Mouse (Mus musculus): ENCODE results near the gene Serpinb9b. TPM values are rescaled to one million over a fixed set of nuclear protein-coding genes. Genes with fewer than 3 reads are reported as not detected.

Gene Serpinb9b
- 0.31 and 0.55 TPM in 2 replicates for polyA plus RNA-seq (2012; rRNA removed)

DNA sequence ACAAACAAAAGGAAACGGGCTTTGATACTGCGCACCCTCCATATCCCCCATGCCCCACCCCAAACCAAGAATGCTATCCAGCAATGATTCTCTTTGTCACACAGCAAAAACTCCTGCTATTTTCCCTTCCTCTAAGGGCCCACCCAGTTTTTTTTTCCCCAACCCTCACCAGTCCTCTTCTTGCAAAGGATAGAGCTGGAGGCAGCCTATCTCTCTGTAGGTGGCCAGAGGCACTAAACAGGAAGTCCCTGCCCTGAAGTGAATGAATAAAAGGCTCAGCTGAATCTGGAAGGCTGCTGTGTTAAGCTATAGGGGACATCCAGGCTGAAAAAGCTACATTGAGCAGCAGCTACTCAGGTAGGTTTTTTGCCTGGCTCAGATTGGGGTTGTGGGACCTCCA, at the start of gene Serpinb9b:
Gene Serpinb9b (plus strand): TSS at position 173 of the 400 bp plus-strand sequence.

DNA sequence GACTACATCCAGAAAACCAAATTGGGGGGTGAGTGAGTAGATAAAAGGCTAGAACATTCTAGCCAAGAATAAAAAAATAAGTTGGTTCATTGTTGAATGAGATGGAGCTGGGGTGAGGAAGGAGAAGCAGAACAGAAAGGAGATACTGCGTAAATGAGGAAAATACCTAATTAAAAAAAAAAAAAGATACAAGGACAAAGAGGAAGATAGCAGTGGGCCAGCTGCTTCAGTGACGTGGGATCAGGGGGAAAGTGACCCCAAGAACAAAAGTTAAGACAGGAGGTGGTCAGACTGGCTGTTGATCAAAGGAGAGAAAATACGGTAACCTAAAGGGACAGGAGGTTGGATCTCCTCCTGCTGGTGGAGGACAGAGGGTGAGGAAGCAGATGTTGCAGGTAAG, 24.3 kb upstream of the Serpinb9b start, which contains the start of gene Serpinb9:
Gene Serpinb9 (plus strand): TSS at position 301 of the 400 bp plus-strand sequence.

GRCm38 (mm10) chr13:33078056-33078705, 51.0 kb downstream of the Serpinb9b start, which contains the start of gene Serpinb1b:
Gene Serpinb1b, plus strand, starts transcription at chr13:33078575.

Other genes starting within 250 kb of the Serpinb9b start
- gene Mylk4, start 243.5 kb upstream of the Serpinb9b start, polyA plus RNA-seq (2012; rRNA removed), result 0.14 and 0.20 TPM in 2 replicates
- gene Wrnip1, start 225.4 kb upstream of the Serpinb9b start, polyA plus RNA-seq (2012; rRNA removed), result 67.3 and 81.6 TPM in 2 replicates
- gene D930007J09Rik, start 224.6 kb upstream of the Serpinb9b start, polyA plus RNA-seq (2012; rRNA removed), result 1.8 TPM in 1 of 2 replicates, not detected in the other
- 4.9 and 7.5 TPM in 2 replicates for gene Serpinb1a, start 176.2 kb upstream of the Serpinb9b start, polyA plus RNA-seq (2012; rRNA removed)
- gene Serpinb1c, start 129.2 kb upstream of the Serpinb9b start, polyA plus RNA-seq (2012; rRNA removed), result not detected in 2 replicates
- gene Serpinb6b, start 62.2 kb upstream of the Serpinb9b start, polyA plus RNA-seq (2012; rRNA removed), result 10.3 and 11.8 TPM in 2 replicates
- gene Serpinb9, start 24.2 kb upstream of the Serpinb9b start, polyA plus RNA-seq (2012; rRNA removed), result 4.8 and 6.4 TPM in 2 replicates
- 0.11 TPM in 1 of 2 replicates, not detected in the other for gene Serpinb1b, start 51.2 kb downstream of the Serpinb9b start, polyA plus RNA-seq (2012; rRNA removed)
- gene Serpinb9c, start 132.3 kb downstream of the Serpinb9b start, polyA plus RNA-seq (2012; rRNA removed), result not detected in 2 replicates
- gene Serpinb9d, start 165.5 kb downstream of the Serpinb9b start, polyA plus RNA-seq (2012; rRNA removed), result not detected in 2 replicates
- gene Serpinb9e, start 222.2 kb downstream of the Serpinb9b start, polyA plus RNA-seq (2012; rRNA removed), result not detected in 2 replicates